Mouse (Mus musculus) large intestine, adult 2 months (tissue): ENCODE data around the gene Prkcsh. TPM values are rescaled to one million over a fixed set of nuclear protein-coding genes. Genes with fewer than 3 reads are reported as not detected.

ENCODE experiments used
- DNase-seq: peaks from one replicate; pipeline ENCODE4 v3.0.0-alpha.2; 2012; ENCODE audit warnings: low read depth, low spot score
- WGBS: fragments of 180-500 bp; shearing (Covaris S2); methylation state at CpG from one replicate; pipeline ENCODE4 v1.1.7; 2018; 5-methylcytosine and 5-hydroxymethylcytosine counted together
- polyA plus RNA-seq: library from polyadenylated mRNA; depleted of rRNA; stranded (reverse); fragments of >200 nt; gene quantifications from 2 replicates; pipeline ENCODE4 v1.2.3, GENCODE M21; 2012; rRNA removed

The Prkcsh gene
- 127 and 130 TPM in 2 replicates for polyA plus RNA-seq

DNA sequence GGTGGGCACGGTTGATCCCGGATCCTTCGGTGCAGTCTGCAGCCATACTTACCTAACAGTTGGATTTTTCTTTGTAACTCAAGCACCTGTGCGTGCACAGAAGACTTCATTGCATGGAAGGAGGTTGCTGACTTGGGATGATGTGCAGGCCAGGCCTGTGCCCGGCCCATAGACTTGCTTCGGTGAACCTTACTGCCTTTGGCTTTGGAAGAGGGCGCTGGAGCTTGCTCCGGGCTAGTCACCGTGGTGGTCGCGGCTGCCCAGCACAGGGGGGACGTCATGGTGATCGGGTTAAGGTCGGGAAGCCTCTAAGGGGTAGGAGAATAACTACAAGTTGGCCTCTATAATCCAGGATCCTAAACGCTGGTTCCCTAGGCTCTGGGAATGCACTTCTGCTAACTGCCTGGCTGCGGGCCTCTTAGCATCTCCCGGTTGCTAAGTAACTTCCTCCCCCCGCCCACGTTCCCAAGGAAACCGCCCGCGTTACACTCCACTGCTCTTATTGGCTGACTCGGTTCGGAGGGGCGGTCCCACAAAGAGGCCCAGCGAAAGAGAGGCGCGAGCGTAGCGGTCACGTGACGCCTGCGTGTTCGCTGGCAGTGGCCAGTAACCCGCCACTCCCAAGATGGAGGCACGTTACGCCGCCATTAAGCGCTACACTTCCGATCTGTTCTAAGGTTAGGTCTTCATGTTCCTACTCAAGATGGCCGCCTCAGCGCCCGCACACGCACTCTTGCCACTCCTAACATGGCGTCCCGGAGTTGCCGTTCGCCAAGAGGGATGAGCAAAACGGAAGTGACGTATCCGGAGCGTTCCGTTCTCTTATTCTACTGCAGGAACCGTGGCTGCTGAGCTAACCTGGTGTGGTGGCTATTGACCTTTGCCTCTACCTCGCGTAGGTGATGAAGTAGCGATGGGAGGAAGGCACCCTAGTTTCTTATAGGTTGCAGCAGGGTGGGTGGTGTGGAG, at the start of gene Prkcsh, which contains the start of gene Ccdc151:
Gene Prkcsh (plus strand): TSS at position 613 of the 969 bp plus-strand sequence.
Gene Ccdc151 (minus strand): TSS at position 441 of the 969 bp plus-strand sequence.
- WGBS: 7% methylated on average over 57 of the region's 57 CpGs
- peak; percentile 99 for DNase-seq

DNA sequence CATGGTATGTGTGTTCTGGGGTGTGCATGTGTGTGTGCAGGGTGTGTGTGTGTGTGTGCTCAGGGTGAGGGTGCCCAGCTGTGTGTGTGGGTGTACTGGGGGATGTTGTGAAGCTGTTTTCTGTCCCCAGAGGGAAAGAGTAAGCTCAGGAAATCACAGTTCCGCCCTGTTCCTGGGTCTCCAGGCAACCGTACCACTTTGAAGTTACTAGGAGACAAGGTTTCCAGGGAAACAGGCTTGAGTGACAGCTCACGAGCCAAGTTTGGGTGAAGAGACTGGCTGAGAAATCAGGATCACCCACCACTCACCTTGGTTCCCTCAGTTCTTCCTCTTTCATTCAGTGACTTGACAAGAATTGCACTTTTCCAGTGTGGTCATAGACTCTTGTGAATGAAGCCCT, 49.0 kb upstream of the Prkcsh start:
- no peak for DNase-seq
- 33% methylated on average over 3 of the region's 3 CpGs for WGBS

- 51% methylated on average over 3 of the region's 3 CpGs for WGBS
These were observed 48.0 kb upstream of the Prkcsh start for GRCm38 (mm10) chr9:21954635-21955034.

GRCm38 (mm10) chr9:21955225-21955569, 47.4 kb upstream of the Prkcsh start:
- no peak for DNase-seq
- WGBS: under 1% methylated on average over 18 of the region's 18 CpGs

More at GRCm38 (mm10) chr9:21954635-21955034, 48.0 kb upstream of the Prkcsh start:
- DNase-seq: no peak

DNA sequence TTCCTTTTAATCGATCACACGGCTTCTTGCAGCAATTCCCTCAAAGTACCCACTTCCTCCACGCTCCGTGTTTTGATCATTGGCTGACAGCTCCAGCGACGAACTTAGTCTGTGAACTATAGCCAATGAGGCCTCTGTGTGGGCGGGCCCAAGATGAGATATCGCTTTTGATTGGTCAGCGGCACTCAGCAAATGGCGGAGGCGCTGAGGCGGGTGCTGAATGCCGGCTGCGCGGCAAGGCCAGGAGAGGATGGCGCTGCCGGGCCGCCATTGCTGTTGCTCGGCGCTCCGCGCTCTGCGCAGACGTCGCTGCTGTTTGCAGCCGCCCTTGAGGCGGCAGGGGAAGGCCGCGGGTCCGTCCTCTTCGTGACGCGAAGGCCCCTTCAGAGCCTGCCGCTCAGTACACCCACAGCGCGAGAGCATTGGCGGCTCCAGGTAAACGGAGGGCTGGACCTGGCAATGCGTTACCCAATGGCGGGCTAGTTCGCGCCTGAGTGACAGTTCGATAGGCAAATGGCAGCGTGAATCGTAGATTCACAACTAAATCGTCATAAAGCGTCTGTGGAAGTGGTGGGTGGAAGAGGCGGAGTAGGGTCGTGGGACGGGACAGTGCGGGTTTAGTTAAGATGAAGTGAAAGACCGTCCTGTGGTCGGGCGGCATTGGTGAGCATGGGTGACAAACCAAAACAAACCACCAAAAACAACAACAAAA, 46.9 kb upstream of the Prkcsh start, which contains the start of gene Swsap1:
Gene Swsap1 (plus strand): TSS at position 186 of the 712 bp plus-strand sequence.
- WGBS: under 1% methylated on average over 54 of the region's 54 CpGs
- peak; percentile 91 for DNase-seq

DNA sequence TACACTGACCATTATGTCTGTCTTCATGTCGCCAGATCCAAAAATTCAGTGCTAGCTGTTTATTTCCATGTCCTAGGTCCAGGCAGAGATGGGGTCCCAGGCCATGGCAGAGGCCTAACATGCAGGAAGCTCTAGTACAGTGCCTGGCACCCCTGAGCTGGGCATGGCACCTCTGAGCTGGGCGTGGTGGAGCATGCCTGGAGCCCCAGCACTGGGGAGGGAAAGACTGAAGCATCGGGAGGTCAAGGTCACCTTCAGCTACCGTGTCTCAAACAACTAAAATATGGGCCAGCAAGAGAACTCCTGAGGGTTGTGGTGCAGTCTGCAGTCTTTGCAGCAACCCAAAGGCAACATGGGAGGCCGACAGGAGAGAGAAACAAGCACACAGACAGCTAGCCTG, 44.2 kb upstream of the Prkcsh start:
- WGBS: 69% methylated on average over 5 of the region's 5 CpGs
- no peak for DNase-seq

DNA sequence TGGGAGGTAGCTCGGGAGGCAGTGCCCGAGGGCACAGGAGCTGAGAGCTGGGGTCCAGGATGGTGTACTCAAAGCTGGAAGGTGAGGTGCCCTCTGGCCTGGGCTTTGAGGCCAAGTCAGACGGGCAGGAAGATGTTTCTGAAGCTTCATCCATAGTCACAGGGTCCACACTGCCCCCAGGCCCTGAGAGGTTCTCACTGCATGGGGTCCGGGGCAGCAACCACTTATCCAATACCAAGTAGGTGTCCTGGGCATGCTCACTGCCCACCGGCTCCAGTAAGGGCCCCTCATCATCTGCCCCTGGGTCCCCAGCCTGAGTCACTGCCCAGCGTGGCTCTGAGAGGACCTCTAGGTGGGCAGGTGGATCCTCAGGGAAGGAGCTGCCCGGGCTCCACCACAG, 43.4 kb upstream of the Prkcsh start:
- no peak for DNase-seq
- WGBS: 92% methylated on average over 7 of the region's 7 CpGs

GRCm38 (mm10) chr9:21960135-21960534, 42.5 kb upstream of the Prkcsh start:
- 60% methylated on average over 9 of the region's 9 CpGs for WGBS
- DNase-seq: no peak

GRCm38 (mm10) chr9:21960558-21961208, 41.9 kb upstream of the Prkcsh start:
- 34% methylated on average over 26 of the region's 26 CpGs for WGBS
- no peak for DNase-seq

DNA sequence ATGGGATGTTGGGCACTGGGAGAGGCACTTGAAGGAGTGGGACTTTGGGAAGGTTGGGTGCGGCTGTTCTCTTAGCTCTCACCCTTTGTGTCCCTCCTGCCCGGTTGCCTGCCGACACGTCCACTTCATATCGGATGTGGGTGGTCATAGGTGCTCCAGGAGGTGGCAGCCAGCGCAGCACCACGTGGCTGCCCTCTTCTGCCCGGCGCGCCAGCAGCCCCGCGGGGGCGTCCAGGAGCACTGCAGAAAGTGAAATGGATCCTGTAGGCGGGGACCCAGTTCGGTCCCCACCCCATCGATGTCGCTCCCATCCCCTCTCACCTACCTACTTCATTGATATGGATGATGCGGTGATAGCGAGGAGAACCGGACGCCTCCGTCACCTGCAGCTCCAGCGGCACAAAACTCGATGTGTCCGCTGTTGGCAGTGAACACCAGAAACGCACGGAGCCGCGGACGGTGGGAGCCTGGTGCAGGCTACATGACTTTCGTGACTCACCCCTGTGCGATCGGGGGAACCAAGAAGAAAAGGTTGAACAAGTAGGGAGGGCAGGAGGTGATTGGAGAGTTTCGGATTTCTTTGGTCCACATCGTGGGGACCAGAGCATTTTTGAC, 41.1 kb upstream of the Prkcsh start:
- 6% methylated on average over 35 of the region's 35 CpGs for WGBS
- no peak for DNase-seq

DNA sequence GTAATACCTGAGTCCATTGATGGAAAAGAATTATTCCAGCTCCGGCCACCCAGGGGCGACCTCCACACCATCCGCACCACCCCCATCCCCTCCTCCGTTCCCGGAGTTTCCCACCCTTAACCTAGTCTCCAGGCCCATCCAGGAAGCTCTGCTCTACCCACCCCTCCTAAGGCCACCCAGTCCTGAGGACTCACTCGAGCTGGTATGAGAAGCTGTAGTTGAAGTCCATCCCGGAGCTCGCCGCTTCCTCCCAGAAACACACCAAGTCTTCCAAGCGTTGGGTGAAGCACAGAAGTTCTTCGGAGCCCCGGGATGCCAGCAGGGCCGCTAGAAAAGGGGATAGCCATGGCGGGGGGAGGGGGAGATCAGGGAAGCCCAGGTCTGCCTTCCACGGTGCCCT, 40.6 kb upstream of the Prkcsh start:
- DNase-seq: no peak
- WGBS: under 1% methylated on average over 15 of the region's 15 CpGs

GRCm38 (mm10) chr9:21962416-21963059, 40.1 kb upstream of the Prkcsh start:
- 3% methylated on average over 34 of the region's 34 CpGs for WGBS
- no peak for DNase-seq

DNA sequence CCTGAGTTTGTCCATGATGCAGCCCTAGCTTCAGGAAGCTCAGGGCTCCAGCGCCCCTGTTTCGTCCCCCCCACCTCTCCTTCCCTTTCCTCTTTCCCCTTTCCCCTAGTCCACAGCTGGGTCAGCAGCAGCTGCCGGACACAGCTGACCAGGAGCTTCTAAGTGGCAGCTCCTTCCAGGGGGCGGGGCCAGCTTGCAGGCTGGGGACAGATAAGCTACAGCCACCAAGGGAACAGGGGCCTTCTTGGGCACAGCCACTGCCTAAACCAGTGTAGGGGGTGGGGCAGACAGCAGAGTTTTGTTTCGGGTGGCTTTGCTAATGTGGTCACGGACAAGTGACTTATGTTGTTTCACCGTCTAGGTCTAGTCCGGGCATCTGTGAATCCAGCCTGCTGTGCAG, 39.2 kb upstream of the Prkcsh start, which contains the start of gene Epor:
Gene Epor (minus strand): TSS at position 90 of the 400 bp plus-strand sequence.
- no peak for DNase-seq
- WGBS: 39% methylated on average over 8 of the region's 8 CpGs

GRCm38 (mm10) chr9:21968883-21969282, 33.7 kb upstream of the Prkcsh start:
- DNase-seq: no peak
- 57% methylated on average over 6 of the region's 6 CpGs for WGBS

DNA sequence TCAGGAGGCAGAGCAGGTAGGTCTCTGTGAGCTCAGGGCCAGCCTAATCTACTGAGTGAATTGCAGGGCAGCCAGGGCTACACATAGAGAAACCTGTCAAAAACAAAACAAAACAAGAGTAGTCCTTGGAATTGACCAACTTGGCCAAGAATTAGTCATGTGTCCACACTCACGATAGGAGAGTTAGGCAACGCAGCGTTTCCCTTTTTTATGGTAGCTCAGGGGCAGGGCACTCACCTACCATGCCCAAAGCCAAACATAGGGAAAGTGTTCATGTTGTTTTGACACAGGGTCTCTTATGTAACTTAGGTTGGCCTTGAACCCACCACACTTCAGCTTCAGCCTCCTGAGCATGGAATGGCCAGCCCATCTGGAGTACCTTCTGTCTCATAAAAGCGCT, 33.3 kb upstream of the Prkcsh start:
- WGBS: 56% methylated on average over 4 of the region's 4 CpGs
- no peak for DNase-seq

DNA sequence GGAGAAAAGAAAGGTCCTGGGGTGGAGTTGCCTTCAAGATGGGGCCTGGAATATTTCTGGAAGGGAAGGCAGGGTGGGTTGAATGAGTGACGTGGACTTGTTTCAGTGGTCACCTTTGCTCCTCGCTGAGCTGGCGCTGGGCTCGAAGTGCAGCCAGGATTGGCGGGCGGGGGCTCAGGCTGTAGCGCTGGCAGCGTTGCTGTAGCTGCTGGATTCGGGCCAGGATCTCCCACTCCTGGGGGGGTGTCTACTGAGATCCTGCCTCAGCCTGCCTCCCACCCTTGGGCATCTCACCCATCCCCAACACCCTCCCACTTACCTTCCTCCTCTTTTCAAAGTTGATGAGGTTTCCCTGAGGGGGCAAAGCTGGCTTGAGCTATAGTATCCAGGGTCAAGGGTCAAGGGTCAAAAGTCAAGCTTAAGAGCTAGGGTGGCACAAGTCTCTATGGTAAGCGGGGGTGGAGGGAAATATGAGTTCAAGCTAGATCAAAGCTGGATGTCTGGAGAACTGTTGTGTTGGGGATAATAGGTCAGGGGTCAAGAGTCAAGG, 25.9 kb upstream of the Prkcsh start:
- no peak for DNase-seq
- WGBS: 78% methylated on average over 10 of the region's 10 CpGs

- no peak for DNase-seq
- WGBS: 80% methylated on average over 5 of the region's 5 CpGs
These were observed 25.3 kb upstream of the Prkcsh start for GRCm38 (mm10) chr9:21977331-21977730.

- 38% methylated on average over 2 of the region's 2 CpGs for WGBS
These were observed 24.6 kb upstream of the Prkcsh start for GRCm38 (mm10) chr9:21977972-21978371.

More at GRCm38 (mm10) chr9:21977972-21978371, 24.6 kb upstream of the Prkcsh start:
- no peak for DNase-seq
